Mouse (Mus musculus) liver, adult 2 months (tissue): ENCODE measurements around the gene Bok. TPM values are rescaled to one million over a fixed set of nuclear protein-coding genes. Genes with fewer than 3 reads are reported as not detected.
"Not testable (repeated sequence)": the region's sequence is repeated elsewhere in the genome, so short reads cannot be mapped to it uniquely, and the experiment has no call there.

Experiments
- DNase-seq: peaks from one replicate; pipeline ENCODE4 v3.0.0-alpha.2; 2011; ENCODE audit warnings: low read depth, low spot score; ENCODE audit errors: extremely low read depth
- H3K27ac ChIP-seq: fragments of 200-500 bp; replicated peaks from 2 replicates; pipeline ENCODE4 v1.5.1; 2012; ENCODE audit warnings: low read depth, mild to moderate bottlenecking, control low read depth, inconsistent platforms, low read length; ENCODE audit not compliant: insufficient read depth
- H3K27me3 ChIP-seq: fragments of 200-500 bp; 2 replicates; pipeline ENCODE4 v1.6.1; 2012; ENCODE audit warnings: mild to moderate bottlenecking, moderate library complexity, low read length, inconsistent platforms; ENCODE audit not compliant: control insufficient read depth, insufficient read depth
- H3K36me3 ChIP-seq: fragments of 200-500 bp; 2 replicates; pipeline ENCODE4 v1.6.1; 2012; ENCODE audit warnings: low read length, inconsistent platforms; ENCODE audit not compliant: control insufficient read depth, insufficient read depth
- H3K4me1 ChIP-seq: fragments of 200-500 bp; 2 replicates; pipeline ENCODE4 v1.6.1; 2011; ENCODE audit warnings: low read length; ENCODE audit not compliant: control insufficient read depth, insufficient read depth
- H3K4me3 ChIP-seq: fragments of 200-500 bp; 2 replicates; pipeline ENCODE4 v1.5.1; 2011; ENCODE audit warnings: low read depth, mild to moderate bottlenecking, control low read depth, low read length, moderate library complexity; ENCODE audit not compliant: insufficient read depth
- H3K79me2 ChIP-seq: fragments of 200-500 bp; 2 replicates; pipeline ENCODE4 v1.6.1; 2012; ENCODE audit warnings: inconsistent platforms, mild to moderate bottlenecking, low read length, moderate library complexity; ENCODE audit not compliant: control insufficient read depth, insufficient read depth
- H3K9ac ChIP-seq: fragments of 200-500 bp; 2 replicates; pipeline ENCODE4 v1.6.1; 2012; ENCODE audit warnings: low read depth, mild to moderate bottlenecking, control low read depth, inconsistent platforms, low read length
- CTCF ChIP-seq: fragments of 200-500 bp; IDR thresholded peaks from 2 replicates; pipeline ENCODE4 v1.5.1; 2011; ENCODE audit warnings: low read depth, low read length, control low read depth
- POLR2A ChIP-seq: fragments of 200-500 bp; IDR thresholded peaks from 2 replicates; pipeline ENCODE4 v1.6.1; 2011; ENCODE audit warnings: low read length, control low read depth; ENCODE audit not compliant: insufficient read depth; ENCODE audit errors: extremely low read depth
- WGBS: fragments of 180-500 bp; shearing (Covaris S2); methylation state at CpG from one replicate; pipeline ENCODE4 v1.1.7; 2018; 5-methylcytosine and 5-hydroxymethylcytosine counted together
- polyA plus RNA-seq: library from polyadenylated mRNA; depleted of rRNA; stranded (reverse); fragments of >200 nt; gene quantifications from 2 replicates; pipeline ENCODE4 v1.2.3, GENCODE M21; 2012
- total RNA-seq: library from RNA; depleted of rRNA; stranded (reverse); fragments of >200 nt; gene quantifications from 2 replicates; pipeline ENCODE4 v1.2.3, GENCODE M21; 2014

Gene Bok
- total and polyA plus RNA-seq, 2 experiments = 7.3 to 15.9 TPM

DNA sequence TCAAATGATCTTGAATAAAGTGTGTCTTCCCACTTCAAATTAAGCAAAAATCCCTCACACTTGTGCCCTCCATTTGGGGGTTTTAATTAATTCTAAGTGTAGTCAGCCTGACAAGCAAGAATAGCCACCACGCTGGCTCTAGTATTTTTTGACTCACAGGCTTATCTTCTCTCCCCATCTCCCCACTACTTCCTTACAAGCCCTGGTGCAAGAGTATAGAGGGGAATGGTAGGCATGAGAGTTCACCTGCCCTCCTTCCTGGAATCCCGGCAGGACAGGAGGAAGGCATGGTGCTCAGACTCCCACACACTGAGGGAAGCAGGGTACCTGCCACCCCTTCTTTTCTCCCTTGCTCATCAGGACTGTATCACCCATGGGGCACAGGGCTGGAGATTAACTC, 31.2 kb upstream of the Bok start:
- Histone ChIP-seq H3K4me1 (no peaks in the 10 kb centered on the region), H3K27me3 (peaks cover 3% of the 10 kb centered on the region; the same call in 1 of the 2 replicates), H3K79me2 (no peaks in the 10 kb centered on the region), H3K27ac (no peak overlapping the region), H3K4me3 (no peak overlapping the region), H3K36me3 (no peaks in the 10 kb centered on the region), H3K9ac (no peak overlapping the region)
- WGBS = 61% methylated on average over 2 of the region's 2 CpGs
- no peak for DNase-seq
- no peak for TF ChIP-seq CTCF
- TF ChIP-seq POLR2A = no peak

DNA sequence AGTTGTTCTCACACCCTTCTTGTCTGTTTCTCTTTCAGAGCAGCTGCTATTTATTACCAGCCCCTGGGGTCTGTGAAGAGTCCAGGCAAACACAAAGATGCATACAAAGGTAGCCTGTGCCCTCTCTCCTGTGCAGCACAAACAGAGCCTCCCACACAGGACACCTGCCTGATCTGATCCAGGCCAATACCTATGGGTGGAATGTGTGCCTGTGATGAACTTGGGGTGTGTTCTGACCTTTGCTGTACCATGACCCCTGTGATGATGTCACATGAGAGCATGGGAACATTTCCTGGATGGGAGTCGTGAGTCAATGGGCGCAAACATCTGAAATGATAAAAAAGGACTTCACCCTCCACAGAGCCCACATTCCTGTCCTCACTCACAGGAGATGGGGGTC, 30.7 kb upstream of the Bok start:
- Histone ChIP-seq H3K9ac (no peak overlapping the region), H3K4me1 (no peaks in the 10 kb centered on the region), H3K27ac (no peak overlapping the region), H3K36me3 (no peaks in the 10 kb centered on the region), H3K4me3 (no peak overlapping the region), H3K27me3 (peaks cover 3% of the 10 kb centered on the region; the same call in 1 of the 2 replicates), H3K79me2 (no peaks in the 10 kb centered on the region)
- TF ChIP-seq POLR2A (no peak), CTCF (no peak)
- WGBS = 38% methylated on average over 2 of the region's 2 CpGs
- no peak for DNase-seq

DNA sequence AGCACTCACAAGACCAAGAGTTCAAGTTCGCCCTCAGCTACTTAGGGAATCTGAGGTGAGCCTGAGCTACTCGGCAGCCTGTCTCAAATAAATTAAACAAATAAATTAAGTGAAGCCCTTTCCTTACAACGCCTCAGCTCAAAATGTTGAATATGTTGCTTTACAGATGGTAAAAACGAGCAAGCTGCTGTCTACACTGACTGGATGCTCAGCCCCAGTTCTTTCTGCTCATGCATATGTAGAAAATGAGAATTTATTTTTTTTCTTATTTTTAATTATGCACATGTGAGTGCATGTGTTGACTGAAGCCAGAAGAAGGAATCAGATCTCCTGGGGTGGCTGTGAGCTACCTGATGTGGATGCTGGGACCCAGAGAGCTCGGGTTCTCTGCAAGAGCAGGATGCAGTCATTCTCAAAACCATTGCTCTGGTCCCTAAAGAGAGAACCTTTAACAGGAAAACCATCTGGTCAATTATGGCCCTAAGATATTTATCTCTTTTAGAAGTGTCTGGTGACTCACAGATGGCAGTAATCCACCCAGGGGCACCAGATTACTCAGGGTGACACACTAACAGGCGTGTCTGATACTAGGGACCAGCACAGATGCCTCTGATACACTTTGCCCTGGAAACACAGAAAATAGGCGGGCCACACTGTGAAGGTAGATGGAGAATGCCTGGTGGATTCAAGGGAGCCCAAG, 29.0 kb upstream of the Bok start:
- WGBS = 89% methylated on average over 7 of the region's 7 CpGs
- Histone ChIP-seq H3K9ac (no peak overlapping the region), H3K4me3 (no peak overlapping the region), H3K27me3 (peaks cover 3% of the 10 kb centered on the region; the same call in 1 of the 2 replicates), H3K27ac (no peak overlapping the region), H3K4me1 (no peaks in the 10 kb centered on the region), H3K79me2 (no peaks in the 10 kb centered on the region), H3K36me3 (no peaks in the 10 kb centered on the region)
- TF ChIP-seq CTCF = no peak
- TF ChIP-seq POLR2A = no peak
- no peak for DNase-seq

DNA sequence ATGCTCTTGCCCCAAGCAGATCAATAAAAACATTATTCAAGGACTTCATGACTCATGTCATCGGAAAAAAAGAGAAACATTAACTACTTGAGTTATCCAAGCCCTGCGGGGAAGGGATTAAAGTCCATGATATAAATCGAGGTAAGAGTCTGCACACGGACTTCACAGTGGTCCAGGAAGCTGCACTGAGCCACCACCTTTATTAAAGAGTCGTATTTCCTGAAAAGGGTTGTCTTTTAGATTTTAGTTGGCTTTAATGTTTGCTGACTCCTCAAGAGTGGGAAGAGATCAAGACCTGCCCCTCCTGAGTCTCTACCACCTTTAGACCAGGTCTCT, 28.5 kb upstream of the Bok start:
- TF ChIP-seq CTCF (no peak), POLR2A (no peak)
- no peaks in the 10 kb centered on the region for H3K36me3 ChIP-seq
- H3K9ac ChIP-seq = no peak overlapping the region
- 76% methylated on average over 5 of the region's 5 CpGs for WGBS
- no peak for DNase-seq
- H3K4me3 ChIP-seq = no peak overlapping the region
- H3K27ac ChIP-seq = no peak overlapping the region
- no peaks in the 10 kb centered on the region for H3K4me1 ChIP-seq
- H3K79me2 ChIP-seq = no peaks in the 10 kb centered on the region
- H3K27me3 ChIP-seq = peaks cover 3% of the 10 kb centered on the region; the same call in 1 of the 2 replicates

DNA sequence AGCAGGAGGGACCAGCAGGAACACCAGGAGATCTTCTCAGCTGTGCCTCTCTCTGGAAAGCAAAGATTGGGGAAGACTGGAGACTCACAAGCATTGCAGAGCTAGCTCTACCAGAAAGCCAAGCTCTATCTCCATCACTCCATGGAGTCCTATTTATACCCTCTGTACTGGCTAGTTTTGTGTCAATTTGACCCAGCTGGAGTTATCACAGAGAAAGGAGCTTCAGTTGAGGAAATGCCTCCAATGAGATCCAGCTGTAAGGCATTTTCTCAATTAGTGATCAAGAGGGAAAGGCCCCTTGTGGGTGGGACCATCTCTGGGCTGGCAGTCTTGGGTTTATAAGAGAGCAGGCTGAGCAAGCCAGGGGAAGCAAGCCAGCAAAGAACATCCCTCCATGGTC, 26.9 kb upstream of the Bok start, which contains the start of gene Stk25:
Gene Stk25 (minus strand): TSS at position 101 of the 400 bp plus-strand sequence.
- H3K9ac ChIP-seq, H3K36me3 ChIP-seq, H3K4me3 ChIP-seq, H3K27me3 ChIP-seq, DNase-seq, H3K79me2 ChIP-seq, H3K4me1 ChIP-seq, H3K27ac ChIP-seq: not testable (repeated sequence)

DNA sequence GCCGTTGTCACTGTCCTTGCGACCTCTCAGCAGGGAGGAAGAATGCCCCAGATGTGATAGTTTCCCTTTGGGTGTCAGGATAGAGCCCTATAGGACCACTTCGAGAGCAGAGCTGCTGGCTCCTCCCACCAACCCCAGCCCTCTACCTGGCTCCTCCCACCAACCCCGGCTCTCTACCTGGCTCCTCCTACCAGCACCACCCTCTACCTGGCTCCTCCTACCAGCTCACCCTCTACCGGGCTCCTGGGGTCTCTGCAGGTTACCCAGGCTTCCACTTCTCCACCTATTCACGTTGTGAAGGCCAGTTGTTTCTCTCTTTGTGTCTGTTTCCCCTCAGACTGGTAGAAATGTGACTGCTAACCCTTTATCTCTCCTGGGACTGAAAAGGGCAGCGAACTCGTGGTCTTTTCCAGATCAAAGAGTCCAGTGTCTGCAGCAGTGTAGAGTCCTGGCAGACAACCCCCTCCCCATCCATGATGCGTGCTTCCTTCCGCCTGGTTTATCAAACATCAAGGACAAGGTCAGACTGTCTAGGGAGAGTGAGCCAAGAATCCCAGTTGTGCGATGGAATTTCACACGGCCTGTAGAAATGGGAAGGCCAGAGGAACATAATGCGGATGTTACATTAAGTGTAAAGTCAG, 17.6 kb upstream of the Bok start:
- Histone ChIP-seq H3K9ac (no peak overlapping the region), H3K27ac (no peak overlapping the region), H3K79me2 (no peaks in the 10 kb centered on the region), H3K4me1 (peaks cover 4% of the 10 kb centered on the region; the same call in 1 of the 2 replicates), H3K27me3 (no peaks in the 10 kb centered on the region), H3K4me3 (no peak overlapping the region), H3K36me3 (no peaks in the 10 kb centered on the region)
- 38% methylated on average over 13 of the region's 13 CpGs for WGBS
- peak; percentile 32 for DNase-seq
- no peak for TF ChIP-seq POLR2A
- TF ChIP-seq CTCF = no peak
